Mouse (Mus musculus) limb, embryonic 15.5 days (tissue): ENCODE data around the gene Crocc. TPM values are rescaled to one million over a fixed set of nuclear protein-coding genes. Genes with fewer than 3 reads are reported as not detected.
A peak's percentile ranks its signal among the peaks of the same experiment; 100 is the strongest.

ENCODE experiments used
- ATAC-seq: fragments of 200-750 bp; cut with Nextera tagmentation; 2 replicates; pipeline ENCODE4 v1.8.0; 2017; ENCODE audit warnings: low read depth, moderate TSS enrichment; ENCODE audit not compliant: insufficient number of reproducible peaks, low FRiP score, low TSS enrichment
- H3K27ac ChIP-seq: fragments of 300-500 bp; sonication (generic); 2 replicates; pipeline ENCODE4 v1.5.1; 2015; ENCODE audit warnings: moderate library complexity, mild to moderate bottlenecking, inconsistent platforms
- H3K27me3 ChIP-seq: fragments of 300-500 bp; sonication (generic); 2 replicates; pipeline ENCODE4 v1.6.1; 2015; ENCODE audit warnings: inconsistent platforms
- H3K36me3 ChIP-seq: fragments of 300-500 bp; sonication (generic); 2 replicates; pipeline ENCODE4 v1.6.1; 2015; ENCODE audit warnings: inconsistent platforms
- H3K4me1 ChIP-seq: fragments of 300-500 bp; sonication (generic); 2 replicates; pipeline ENCODE4 v1.6.1; 2015; ENCODE audit warnings: inconsistent platforms
- H3K4me2 ChIP-seq: fragments of 300-500 bp; sonication (generic); 2 replicates; pipeline ENCODE4 v1.6.1; 2015; ENCODE audit warnings: mild to moderate bottlenecking, inconsistent platforms
- H3K4me3 ChIP-seq: fragments of 300-500 bp; sonication (generic); 2 replicates; pipeline ENCODE4 v1.5.1; 2015; ENCODE audit warnings: mild to moderate bottlenecking, inconsistent platforms
- H3K9ac ChIP-seq: fragments of 300-500 bp; sonication (generic); 2 replicates; pipeline ENCODE4 v1.6.1; 2015; ENCODE audit warnings: inconsistent platforms
- H3K9me3 ChIP-seq: fragments of 300-500 bp; sonication (generic); 2 replicates; pipeline ENCODE4 v1.6.1; 2016; ENCODE audit warnings: inconsistent platforms
- WGBS: fragments of 180-500 bp; shearing (Covaris S2); methylation state at CpG from one replicate; pipeline ENCODE4 v1.1.7; 2015; 5-methylcytosine and 5-hydroxymethylcytosine counted together
- polyA plus RNA-seq: library from polyadenylated mRNA; unstranded; fragments of >200 nt; fragmentation: Nextera tagmentation; extraction: Ambion mirVana; gene quantifications from 2 replicates; pipeline ENCODE4 v1.2.1, GENCODE M21; 2015

The Crocc gene
- polyA plus RNA-seq, 1 experiment from 2014 or later = 5.8 TPM

DNA sequence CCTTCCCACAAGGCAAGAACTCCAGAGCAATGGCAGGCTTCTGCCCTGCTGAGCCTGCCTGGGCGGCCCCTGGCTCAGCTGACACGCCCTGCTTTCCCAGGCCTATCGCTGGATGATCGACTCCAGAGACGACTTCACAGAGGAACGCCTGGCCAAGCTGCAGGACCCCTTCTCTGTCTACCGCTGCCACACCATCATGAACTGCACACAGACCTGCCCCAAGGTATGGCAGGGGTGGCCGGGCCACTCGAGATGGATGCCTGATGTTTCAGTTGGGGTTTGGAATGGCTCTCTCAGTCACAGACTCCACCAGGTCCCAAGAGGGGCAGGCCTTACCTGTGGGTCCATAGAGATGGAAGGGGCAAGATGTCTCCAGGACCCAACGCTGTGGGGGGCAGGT is 83.1 kb downstream of the Crocc start:
- no peak overlapping the region for H3K4me2 ChIP-seq
- WGBS = 64% methylated on average over 10 of the region's 10 CpGs
- no peak overlapping the region for H3K9ac ChIP-seq

DNA sequence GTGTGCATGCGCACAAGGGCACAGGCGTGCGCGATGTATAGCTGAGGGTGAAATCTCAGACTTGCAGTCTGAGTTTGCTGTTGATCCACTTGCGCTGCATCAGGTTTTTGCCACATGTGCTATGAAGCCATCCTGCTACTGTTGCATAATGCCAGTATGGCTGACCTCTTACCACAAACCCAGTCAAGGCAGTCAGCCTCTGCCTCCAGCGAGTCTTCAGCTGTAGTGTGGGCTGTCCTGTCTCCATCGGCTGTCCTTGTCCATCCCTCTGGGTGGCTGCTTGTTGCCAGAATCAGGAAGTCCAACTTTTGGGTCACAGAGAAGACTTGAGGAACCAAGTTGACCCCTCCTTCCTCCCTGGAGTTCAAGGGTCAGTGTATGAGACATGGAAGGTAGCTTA is 85.0 kb downstream of the Crocc start:
- Histone ChIP-seq H3K9me3 (no peaks in the 10 kb centered on the region), H3K9ac (no peak overlapping the region), H3K27me3 (no peaks in the 10 kb centered on the region), H3K4me1 (no peaks in the 10 kb centered on the region), H3K4me3 (no peak overlapping the region), H3K36me3 (peaks cover 97% of the 10 kb centered on the region), H3K27ac (no peak overlapping the region), H3K4me2 (no peak overlapping the region)
- WGBS = 94% methylated on average over 7 of the region's 7 CpGs
- ATAC-seq = no peak

More for the DNA sequence above, 83.1 kb downstream of the Crocc start:
- Histone ChIP-seq H3K4me1 (no peaks in the 10 kb centered on the region), H3K36me3 (peaks cover 79% of the 10 kb centered on the region), H3K27ac (peak overlapping the region; percentile 27; the same call in 1 of the 2 replicates), H3K27me3 (no peaks in the 10 kb centered on the region), H3K9me3 (no peaks in the 10 kb centered on the region), H3K4me3 (no peak overlapping the region)
- no peak for ATAC-seq

DNA sequence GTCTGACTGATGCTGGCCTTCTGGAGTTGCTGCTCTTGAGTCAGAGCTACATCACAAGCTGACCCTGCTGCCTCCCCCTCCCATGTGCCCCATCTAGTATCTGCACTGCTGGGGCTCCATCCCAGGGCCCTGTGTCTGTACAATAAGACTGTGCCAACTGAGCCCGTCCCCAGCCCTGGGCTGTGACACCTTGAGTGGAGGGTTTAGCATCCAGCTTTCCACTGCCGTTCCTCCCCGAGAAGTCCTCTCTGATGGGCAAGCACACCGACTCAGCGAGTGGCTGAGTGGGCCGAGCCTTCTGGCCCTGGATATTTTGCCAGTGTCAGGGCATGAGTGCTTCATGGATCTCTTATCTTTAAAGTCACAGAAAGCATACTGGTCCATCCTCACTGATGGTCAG is 85.9 kb downstream of the Crocc start:
- no peak for ATAC-seq
- WGBS = 94% methylated on average over 6 of the region's 6 CpGs

DNA sequence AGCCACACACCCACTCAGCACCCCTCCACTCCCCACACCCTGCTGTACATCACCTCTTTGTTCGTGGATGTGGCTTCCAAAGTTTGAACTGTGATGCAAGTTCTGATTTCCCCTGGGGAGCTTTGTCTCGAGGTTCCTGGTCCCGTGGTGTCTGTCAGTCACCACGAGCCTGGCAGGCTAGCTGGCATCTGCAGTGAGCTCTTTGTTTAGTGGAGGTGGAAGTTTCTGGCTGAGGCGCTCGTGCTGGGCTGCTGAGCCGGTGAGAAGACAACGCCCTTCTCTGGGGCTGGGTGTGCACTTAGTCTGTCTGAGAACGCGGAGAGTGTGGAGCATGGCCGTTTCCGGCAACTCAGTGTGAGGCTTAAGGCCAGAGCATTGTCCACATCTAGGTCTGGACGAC is 88.7 kb downstream of the Crocc start:
- Histone ChIP-seq H3K27me3 (no peaks in the 10 kb centered on the region), H3K4me3 (no peak overlapping the region), H3K9me3 (no peaks in the 10 kb centered on the region), H3K4me1 (no peaks in the 10 kb centered on the region), H3K36me3 (peaks cover 90% of the 10 kb centered on the region), H3K27ac (no peak overlapping the region), H3K9ac (no peak overlapping the region), H3K4me2 (no peak overlapping the region)
- ATAC-seq = no peak
- 87% methylated on average over 13 of the region's 13 CpGs for WGBS

More for the DNA sequence above, 85.9 kb downstream of the Crocc start:
- Histone ChIP-seq H3K4me1 (no peaks in the 10 kb centered on the region), H3K4me3 (no peak overlapping the region), H3K9me3 (no peaks in the 10 kb centered on the region), H3K4me2 (no peak overlapping the region), H3K27me3 (no peaks in the 10 kb centered on the region), H3K27ac (no peak overlapping the region), H3K9ac (no peak overlapping the region), H3K36me3 (peaks cover 95% of the 10 kb centered on the region)

DNA sequence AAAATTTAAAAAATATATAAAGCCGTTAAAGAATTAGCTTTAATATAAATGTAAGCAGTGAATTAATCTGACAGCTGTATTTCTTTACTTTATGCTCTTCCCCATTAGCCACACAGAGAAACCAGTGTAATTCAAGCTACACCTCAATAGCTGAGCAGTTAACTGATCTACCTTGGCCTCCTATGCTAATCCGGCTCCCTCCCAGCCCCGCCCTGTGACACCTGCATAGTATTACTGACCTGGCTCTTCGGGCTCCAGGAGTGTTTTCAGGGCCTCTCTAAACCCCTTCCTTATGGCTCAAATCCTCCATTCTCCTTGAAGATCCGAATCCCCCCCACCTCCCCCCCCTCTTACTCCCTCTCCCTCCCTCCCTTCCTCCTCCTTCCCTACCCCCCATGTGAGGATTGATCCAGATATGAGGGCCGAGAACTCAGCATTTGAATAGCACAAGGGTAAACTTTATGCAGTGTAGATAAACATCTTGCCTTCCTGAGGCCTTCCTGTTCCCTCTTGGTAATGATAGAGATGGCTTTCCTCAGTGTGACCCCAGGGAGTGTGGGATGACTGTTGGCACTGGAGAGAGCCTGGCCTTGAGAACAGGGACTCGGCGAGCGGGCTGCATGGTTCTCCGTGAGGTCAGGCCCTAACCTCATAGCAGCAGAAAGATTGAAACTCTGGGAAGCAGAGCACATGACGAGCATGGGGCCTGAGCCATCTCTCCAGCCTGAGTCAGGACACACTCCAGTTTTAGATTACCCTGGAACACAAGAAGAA is 92.8 kb downstream of the Crocc start:
- ATAC-seq = no peak
- H3K4me1 ChIP-seq = peaks cover 11% of the 10 kb centered on the region
- no peak overlapping the region for H3K4me3 ChIP-seq
- H3K27ac ChIP-seq = no peak overlapping the region
- no peaks in the 10 kb centered on the region for H3K27me3 ChIP-seq
- no peak overlapping the region for H3K4me2 ChIP-seq
- H3K9me3 ChIP-seq = no peaks in the 10 kb centered on the region
- peaks cover 59% of the 10 kb centered on the region for H3K36me3 ChIP-seq
- no peak overlapping the region for H3K9ac ChIP-seq
- WGBS = 85% methylated on average over 11 of the region's 11 CpGs

Other genes starting within 250 kb of the Crocc start
- 0.45 and 0.59 TPM in 2 replicates for gene Padi3, start 249.9 kb downstream of the Crocc start, polyA plus RNA-seq
- 0.14 and 0.20 TPM in 2 replicates for gene Padi1, start 214.8 kb downstream of the Crocc start, polyA plus RNA-seq
- gene Padi2, start 154.2 kb downstream of the Crocc start, polyA plus RNA-seq = 4.3 and 10.5 TPM in 2 replicates
- gene Sdhb, start 99.3 kb downstream of the Crocc start, polyA plus RNA-seq = 333 and 348 TPM in 2 replicates
- 37.3 and 41.0 TPM in 2 replicates for gene Atp13a2, start 73.7 kb downstream of the Crocc start, polyA plus RNA-seq
- gene Mfap2, start 50.1 kb downstream of the Crocc start, polyA plus RNA-seq = 958 and 1,066 TPM in 2 replicates
- gene Necap2, start 17.8 kb upstream of the Crocc start, polyA plus RNA-seq = 95.8 and 104 TPM in 2 replicates
- 0.14 and 0.36 TPM in 2 replicates for gene Spata21, start 27.8 kb upstream of the Crocc start, polyA plus RNA-seq
- 46.9 and 51.9 TPM in 2 replicates for gene Szrd1, start 79.2 kb upstream of the Crocc start, polyA plus RNA-seq
- 22.5 and 25.4 TPM in 2 replicates for gene Fbxo42, start 87.4 kb upstream of the Crocc start, polyA plus RNA-seq
- 6.0 and 6.4 TPM in 2 replicates for gene Rsg1, start 153.4 kb upstream of the Crocc start, polyA plus RNA-seq
- gene Arhgef19, start 178.9 kb upstream of the Crocc start, polyA plus RNA-seq = 16.3 and 19.7 TPM in 2 replicates
- 6.2 and 6.5 TPM in 2 replicates for gene Epha2, start 240.7 kb upstream of the Crocc start, polyA plus RNA-seq